Mouse (Mus musculus) urinary bladder, postnatal 25 days (tissue): Measurements from ENCODE around the gene Gm15155.
"Not testable (repeated sequence)": the region's sequence is repeated elsewhere in the genome, so short reads cannot be mapped to it uniquely, and the experiment has no call there.

ENCODE experiments used
- DNase-seq: peaks from one replicate; pipeline ENCODE4 v3.0.0; 2022; ENCODE audit warnings: low spot score

The Gm15155 gene

DNA sequence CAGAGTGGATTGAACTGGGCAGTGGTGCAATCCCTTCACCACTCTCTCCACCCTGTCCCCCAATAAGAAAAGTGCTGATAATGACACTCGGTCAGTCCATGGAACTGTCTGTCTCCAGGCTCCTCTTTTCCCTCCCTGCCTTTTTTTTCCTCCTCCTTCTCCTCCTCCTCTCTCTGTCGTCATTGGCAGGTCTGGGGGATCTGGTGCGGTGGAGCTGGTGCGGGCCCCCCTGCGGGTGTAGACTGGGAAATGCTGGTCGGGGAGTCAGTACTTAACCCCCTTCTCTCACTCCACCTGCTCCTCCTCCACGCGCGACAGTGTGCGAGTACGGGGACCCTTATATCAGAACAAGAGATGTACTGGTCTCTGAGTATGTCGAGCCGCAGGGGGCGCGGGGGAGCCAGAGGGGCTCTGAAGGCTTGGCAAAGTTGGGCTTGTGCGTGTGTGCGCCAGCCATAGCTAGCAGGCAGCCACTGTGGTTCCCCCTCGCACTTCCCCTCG lies at the start of gene Gm15155:
TSS of gene Gm15155 (plus strand) at position 401 of the 501 bp plus-strand sequence.
- no peak for DNase-seq

DNA sequence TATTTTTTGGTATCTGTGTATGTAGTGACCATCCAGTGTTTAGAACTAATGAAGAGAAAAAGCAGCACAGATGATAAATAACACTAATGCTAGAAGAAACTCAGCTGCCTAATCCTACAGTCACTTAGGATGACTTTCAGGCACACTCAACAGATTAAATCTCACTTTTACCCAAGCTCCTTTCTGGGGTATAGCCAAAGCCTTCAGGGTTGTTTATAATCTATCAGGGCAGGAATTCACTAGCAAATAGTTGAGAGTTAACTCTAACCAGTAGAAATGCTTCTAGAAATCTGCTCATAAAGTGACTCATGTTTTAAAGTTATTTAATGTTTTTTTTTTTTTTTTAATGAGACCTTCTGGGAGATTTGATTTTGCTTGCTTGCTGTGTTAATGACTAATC lies 44.8 kb upstream of the Gm15155 start:
- DNase-seq, result no peak

DNA sequence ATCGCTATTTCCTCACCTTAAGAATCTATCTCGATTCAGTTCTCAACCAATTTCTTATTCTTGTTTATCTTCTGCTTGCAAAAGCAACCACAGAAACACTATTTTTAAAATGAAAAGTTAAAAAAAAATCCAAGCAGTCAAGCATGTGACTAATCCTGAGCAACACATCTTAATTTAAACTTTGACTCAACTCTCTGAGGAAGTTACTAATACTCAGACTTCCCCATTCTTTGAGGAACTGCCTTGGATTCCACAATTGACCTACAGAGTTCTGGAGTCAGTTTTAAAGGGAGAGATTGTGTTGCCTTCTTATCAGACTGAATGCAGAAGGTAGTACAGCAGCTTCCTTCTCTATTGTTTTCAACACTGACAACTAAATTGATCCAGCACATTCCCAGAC lies 40.0 kb upstream of the Gm15155 start:
- no peak for DNase-seq

DNA sequence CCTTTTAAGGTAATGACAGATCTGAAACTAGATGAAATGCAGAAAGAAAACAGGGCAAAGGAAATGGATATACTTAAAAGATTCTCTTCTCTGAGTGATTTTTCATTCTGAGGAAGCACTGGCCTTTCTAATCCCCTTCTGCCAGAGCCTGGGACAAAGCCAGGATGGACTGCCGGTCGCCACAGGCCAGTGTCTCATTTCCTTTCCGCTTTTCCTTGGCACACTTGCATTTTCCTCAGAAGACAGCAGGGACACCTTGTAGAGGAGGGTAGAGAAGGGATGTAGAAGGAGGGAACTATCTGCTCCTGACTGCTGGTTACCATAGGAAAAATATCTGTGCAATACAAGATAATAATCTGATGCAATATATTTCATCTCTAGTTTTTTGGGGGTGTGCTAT lies 33.1 kb upstream of the Gm15155 start:
- DNase-seq, result no peak

DNA sequence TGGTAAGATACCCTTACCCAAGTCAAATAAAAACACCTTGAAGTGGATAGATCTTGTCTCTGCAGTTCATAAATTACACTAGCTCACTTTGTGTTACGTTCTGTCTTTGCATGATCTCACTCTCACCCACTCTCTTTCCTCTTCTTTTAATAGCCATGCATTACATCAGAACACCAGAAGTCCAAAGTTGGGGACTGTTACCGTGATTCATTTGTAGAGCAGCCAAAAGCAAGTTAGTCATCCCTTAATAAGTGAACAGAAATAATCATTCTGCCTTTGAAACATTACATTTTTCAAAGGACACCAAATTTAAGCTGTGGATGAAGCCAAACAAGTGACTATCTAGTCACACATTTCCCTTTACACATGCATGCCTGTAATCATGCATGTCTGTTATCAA lies 32.1 kb upstream of the Gm15155 start:
- no peak for DNase-seq

DNA sequence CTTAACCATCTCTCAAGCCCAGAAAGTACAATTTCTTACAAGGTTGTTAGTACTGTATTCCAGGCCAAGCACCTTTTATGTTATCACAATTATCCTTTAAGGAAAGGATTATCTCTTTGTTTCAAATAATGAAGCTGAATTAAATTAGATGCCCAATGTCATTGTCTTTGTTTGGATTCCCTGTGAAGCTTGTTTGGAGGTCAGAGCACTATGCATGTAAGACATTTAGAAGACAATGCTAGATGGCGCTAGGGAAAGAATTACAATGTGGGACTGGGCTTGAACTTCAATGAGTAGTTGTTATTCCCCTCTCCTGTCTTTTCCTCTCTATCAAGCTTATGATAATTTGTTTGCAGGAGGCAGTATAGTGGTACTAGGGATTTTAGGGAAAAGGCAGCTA lies 29.9 kb upstream of the Gm15155 start:
- DNase-seq, result no peak

DNA sequence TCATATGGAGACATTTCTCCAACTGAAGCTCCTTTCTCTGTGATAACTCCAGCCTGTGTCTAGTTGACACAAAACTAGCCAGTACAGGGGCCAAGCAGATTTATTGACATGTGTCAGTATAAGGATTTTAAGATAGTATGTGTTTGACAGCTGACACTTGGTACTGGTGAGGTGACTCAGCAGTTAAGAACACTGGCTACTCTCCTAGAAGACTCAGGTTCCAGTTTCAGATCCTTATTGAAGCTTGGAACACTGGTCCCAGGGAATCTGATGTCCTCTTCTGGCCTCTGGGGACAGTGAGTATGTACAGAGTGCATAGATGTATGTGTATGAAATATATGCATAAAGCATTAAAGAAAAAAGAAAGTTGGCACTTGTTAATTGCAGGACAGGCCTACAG lies 28.2 kb upstream of the Gm15155 start:
- no peak for DNase-seq

DNA sequence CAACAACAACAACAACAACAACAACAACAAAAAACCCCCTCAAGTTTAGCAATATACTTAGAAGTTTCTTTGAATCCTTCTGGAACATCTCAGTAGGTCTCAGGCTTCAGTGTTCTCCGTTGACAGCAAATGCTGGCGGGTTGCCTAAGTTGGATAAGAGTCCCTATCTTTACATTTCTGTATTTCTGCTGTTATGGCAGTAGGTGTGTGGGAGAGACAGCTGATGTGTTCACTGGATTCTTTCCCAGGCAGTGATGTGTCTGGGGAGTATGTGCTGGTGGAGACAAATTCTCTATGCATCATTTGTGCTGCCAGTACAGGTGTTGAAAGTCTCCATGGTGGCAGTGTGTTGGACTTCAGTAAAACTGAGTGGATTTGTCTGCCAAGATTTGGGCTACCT lies 23.3 kb upstream of the Gm15155 start:
- DNase-seq, result no peak

DNA sequence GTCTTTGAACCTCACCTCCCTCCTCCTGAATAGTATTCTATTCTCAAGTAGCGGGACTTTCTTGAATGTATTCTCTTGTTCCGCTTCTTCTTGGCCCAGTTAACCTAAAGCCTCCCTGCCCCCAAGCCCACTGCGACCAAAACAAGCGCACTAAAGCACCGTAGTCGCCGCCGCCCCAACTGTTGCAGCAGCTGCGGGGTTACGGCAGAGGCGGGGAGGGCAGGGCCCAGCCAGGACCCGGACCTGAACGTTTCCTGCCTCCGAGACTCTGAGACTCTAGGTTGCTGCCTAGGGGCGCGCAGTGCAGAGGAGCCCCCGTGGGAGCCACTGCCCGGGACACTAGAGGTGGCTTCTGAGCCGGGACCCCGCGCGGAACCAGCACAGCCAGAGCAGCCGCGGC lies 2.0 kb upstream of the Gm15155 start:
- no peak for DNase-seq

DNA sequence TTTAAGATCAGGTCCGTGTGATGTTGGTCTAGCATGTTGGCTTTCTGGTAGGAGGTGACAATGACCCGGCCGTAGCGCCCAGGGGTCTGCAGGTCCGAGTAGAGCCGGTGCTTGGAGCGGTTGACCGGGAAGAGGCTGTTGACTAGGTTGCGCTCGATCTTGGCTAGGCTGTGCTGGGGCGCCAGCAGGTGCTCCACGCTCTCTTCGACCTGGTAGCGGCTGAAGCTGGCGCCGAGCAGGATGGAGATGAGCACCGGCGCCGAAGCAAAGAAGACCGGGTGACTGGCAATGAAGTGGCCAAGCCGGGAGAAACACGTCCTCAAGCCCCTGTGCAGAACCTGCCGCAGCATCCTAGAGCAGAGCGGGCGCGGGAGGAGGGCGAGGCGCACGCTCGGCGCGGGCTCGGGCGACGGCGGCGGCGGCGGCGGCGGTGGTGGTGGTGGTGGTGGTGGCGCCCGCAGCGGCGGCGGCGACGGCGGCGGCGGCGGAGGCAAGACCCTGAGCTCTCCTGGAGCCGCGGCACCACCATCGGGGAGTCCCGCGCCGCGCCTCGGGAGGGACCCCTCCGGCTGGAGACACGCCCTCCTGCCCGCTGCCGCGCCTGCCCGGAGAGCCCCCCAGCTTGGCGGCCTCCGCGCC lies 1.5 kb upstream of the Gm15155 start:
- DNase-seq, result no peak

DNA sequence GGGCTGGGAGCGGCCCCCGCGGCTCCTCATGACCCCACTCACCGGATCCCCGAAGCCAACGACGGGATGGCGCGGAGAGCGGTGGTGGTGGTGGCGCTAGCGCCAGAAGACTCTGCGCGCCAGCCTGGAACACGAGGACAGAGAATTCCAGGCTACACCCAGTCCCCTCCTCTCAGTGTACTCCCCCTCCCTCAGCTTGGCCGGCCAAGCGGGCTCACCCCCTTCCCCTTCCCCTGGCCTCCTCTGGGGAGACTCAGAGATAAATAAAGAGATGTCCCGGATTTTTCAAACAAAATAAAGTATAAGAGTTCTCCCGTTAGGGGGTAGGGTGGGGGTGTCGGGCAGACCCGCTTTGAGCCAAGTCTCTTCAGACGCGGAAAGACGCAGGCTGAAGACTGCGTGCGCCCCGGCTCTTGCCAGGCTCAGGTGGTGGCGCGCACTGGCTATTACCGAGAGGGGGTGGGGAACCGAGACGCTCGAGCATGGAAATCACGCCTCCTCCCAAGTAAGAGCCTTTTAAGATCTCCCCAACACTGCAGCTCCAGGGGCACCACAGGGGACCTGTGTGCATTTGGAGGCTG lies 750 bp upstream of the Gm15155 start, which contains the start of gene Ptchd1:
TSS of gene Ptchd1 (minus strand) at position 114 of the 581 bp plus-strand sequence.
- DNase-seq, result no peak

DNA sequence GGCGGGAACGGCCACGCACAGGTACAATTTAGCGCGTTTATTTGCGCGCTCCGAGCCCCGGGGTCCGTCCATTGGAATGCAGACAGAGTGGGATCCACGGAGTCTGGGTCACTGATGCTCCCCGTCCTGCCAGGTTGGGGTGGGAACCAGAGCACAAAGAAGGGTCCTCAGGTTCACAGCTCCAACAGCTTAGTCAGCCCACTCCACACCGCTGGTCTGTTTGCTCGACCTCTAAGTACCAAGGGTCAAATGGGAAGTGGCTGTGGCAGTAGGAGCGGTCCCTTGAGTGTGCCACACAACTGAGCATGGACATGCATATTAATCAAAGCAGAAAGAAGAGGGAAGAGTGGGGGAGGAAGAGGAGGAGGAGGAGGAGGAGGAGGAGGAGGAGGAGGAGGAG lies 354 bp downstream of the Gm15155 start:
- no peak for DNase-seq

DNA sequence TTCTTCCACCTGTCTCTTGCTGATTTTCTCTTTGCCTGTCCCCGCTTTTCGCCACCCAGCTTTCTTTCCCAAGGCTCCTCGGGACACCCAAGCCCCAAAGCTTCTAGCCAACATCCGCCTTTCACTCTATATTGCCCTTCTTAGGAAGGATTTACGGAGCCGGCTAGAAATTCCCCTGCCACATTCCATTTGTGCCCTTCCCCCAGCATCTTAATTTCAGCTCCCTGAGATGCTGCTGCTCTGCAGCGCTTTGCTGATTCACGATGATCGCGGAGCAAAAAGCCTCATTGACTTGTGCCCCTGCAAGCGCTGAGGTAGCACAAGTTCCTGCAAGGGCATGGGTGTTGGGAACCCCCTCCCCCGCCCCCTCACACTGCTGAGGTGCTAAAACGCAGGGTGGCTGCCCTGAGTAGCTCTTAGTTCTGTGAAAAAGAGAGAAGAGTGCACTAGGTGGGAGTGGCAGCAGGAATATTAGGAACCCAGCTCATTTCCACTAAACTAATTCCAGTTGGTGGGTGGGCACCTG lies 1.2 kb downstream of the Gm15155 start:
- no peak for DNase-seq

DNA sequence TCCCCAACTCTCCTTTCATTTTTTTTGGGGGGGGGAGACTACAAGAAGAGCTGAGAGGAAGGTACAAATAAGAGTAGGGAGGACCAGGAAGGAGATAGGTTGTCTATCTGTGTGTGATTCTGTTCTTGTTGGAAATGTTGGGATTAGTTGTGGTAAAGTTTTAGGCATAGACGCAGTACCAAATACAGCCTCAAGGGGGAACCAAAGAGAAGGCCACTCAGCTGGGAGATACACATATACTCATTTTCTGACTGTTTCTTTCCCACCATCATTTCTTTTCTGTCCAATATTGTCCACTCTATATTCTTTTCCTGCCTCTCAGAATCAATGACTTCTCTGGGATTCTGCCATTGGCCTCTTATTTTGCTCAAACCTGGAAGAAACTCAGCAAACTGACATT lies 19.4 kb downstream of the Gm15155 start:
- DNase-seq, result no peak

DNA sequence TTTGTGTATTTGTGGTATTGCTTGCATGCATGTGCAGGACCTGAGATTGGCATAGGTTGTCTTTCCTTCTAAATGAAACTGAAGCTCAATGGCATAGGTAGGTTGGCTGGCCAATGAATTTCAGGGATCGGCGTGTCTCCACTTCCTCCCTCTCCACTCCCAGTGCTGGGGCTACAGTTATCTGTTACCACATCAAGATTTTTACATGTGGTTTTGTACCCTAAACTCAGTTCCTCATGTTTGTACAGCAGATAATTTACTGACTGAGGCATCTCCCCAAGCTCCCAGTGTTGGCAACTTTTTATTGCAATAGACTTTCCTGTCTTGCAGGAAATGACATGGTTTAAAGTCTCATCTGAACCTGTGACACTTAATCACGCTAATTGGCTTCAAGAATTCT lies 21.4 kb downstream of the Gm15155 start:
- DNase-seq, result no peak

DNA sequence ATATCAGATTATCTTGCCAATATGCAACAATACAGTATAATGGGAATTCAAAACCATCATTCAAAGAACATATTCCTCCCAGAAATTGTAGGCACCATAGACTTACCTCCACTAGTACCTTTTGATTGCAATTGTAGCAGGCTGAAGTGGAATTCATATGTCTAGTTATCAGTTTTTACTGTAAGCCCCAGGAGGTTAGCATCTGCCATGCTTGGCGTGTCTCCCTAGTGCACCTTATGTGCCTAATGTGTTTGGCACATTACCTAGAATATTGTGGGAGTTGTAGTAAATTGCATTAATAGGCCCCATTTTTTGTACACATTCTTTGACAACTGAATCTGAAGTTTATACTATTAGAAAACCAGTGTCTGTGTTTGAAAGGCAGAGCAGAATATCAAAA lies 33.4 kb downstream of the Gm15155 start:
- no peak for DNase-seq

DNA sequence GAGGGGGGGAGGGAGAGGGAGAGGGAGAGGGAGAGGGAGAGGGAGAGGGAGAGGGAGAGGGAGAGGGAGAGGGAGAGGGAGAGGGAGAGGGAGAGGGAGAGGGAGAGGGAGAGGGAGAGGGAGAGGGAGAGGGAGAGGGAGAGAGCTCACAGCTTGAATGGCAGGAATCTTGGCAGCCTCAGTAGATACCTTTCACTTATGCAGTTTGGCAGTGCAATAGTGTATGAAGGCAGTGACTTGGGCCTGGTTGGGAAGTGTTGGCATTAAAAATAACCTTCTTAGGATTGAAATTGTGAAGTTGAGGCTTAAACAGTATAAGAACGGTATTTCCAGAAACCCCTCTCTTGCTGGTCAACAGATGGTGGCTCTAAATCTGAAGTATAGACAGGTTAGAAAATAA lies 65.9 kb downstream of the Gm15155 start:
- not testable (repeated sequence) for DNase-seq

DNA sequence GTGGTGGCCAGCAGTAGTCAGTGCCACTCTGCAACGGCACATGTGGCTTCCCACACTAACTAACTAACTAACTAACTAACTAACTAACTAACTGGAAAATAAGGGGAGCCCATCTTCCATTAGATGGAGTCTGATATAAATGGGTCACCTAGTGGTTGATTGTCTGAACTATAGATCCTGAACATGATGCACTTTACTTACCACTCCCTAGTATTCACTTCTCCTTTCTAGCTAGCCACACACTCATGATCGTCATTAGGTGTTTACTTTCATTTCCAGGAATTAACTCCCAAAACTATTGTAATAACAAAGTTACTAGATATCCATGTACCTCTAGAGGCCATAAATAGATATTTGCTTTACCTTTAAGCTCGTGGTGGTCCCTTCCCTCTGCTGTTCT lies 99.6 kb downstream of the Gm15155 start:
- DNase-seq, result no peak

DNA sequence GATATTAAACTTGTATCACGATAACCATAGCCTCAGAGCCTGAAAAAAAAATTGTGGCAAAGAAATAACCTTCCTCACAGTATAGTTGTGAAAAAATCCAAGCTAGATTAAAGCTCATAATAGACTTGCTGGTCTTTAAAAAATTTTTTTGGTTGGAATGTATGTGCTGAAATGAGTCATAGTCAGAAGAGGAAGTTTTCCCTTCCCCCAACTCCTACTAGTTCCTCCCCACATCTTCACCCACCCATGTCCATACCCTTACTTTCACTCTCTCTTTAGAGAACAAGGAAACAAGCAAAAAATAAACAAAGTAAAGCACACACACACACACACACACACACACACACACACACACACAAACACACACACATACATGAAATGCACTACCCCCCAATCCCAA lies 103.8 kb downstream of the Gm15155 start:
- no peak for DNase-seq

DNA sequence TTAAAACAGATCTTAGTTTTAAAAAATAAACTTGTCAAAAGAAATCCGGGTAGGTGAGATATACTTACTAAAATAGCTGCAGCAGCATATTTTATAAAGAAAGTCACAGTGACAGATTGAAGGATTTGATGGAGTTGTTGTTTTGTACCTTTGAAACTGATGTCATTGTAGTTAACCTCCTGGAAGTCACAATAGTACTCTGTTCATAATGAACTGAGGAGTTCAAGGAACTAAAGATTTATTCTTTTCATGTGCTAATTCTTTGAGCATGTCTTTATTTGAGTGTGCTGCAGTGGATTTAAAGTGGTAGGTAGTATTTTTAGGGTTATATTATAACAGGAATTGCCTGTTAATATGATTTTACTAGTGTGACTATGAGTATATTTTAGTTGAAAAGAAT lies 263.6 kb downstream of the Gm15155 start:
- no peak for DNase-seq

DNA sequence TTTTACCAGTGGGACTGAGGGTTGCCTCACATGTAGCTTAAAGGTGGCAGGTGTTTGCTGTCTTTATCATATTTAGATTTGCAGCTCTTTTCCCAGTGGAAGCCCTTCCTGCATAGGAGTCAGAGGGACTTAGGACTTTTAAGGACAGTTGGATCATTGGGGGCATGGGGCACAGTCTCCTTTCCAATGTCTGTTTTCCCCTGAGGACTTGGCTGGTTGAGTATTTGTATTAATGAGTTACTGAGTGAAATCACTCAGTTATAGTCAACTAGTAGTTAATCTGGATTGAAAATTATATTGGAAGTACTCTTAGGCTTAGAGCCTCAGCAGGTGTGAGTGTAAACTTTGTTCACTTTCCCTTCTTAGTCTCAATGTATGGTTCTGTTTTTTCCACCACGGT lies 275.5 kb downstream of the Gm15155 start:
- no peak for DNase-seq

DNA sequence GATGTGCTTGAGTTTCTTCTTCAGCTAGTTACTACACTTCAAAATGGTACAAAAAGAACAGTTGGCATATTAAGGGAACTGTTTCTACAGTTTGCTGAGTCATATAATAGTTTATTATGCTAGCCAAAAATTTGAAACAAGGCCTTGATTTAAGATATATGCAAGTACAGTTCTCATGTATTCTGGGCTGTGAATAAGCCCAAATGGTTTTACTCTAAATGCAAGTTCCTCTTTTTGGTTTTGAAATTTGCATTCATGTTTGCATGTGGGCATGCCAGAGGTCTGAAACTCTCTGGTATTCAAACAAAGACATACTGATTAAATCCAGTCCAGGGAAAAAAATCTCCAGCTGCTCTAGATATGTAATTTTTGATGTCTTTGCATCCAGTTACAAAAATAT lies 277.2 kb downstream of the Gm15155 start:
- no peak for DNase-seq

DNA sequence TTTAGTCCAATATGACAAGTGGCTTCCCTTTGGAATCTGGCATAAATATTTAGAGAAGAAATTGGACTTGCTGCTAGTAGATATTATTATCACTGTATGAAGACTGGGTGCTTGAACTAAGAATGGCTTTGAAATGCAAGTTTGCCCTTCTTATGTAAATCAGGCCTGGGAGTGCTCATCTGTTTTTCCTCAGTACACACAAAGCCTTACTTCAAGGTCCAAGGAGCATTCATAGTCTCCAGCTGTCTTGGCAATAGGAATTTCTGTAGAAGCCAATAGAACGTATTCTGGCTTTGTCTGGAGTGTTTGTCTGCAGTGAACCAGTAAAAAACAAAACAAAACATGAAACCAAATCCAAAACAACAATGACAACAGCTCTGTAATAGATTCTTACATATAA lies 278.6 kb downstream of the Gm15155 start:
- DNase-seq, result no peak

DNA sequence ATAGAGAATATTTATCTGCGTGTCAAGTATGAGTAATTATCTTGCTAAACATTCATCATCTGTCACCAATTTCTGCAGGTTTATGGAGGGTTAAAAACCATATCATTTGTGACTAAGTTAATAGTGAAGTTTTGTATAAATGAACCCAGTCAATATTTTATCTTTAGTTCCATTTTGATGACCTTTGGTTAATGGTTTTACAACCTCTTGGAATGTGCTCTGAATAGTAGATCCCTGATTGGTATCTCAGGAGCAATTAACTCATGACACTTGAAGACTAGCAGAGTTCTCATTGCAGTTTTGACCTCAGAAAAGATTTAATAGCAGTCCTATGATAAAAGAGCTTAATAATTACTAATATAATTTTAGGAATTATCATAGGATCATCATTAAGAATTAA lies 385.2 kb downstream of the Gm15155 start:
- no peak for DNase-seq
